Mouse (Mus musculus): ENCODE measurements around the gene Foxd1. TPM values are rescaled to one million over a fixed set of nuclear protein-coding genes. Genes with fewer than 3 reads are reported as not detected.

Gene Foxd1
- polyA plus RNA-seq (2014; fragmentation: Nextera tagmentation; extraction: Ambion mirVana) = 4.4 and 4.8 TPM in 2 replicates

- under 1% methylated on average over 57 of the region's 76 CpGs for WGBS
- ATAC-seq (replicated peaks; ENCODE audit: low FRiP score) (peak; percentile 86), DNase-seq (ENCODE audit: low spot score) (peak; percentile 83)
- H3K4me3 ChIP-seq (ENCODE audit: low read depth, low read length) = peak within 1 kb of the TSS; percentile 48
- peaks cover 16% of the 10 kb centered on the region for H3K4me1 ChIP-seq (replicated peaks; ENCODE audit: control insufficient read depth, insufficient read depth, low read length)
- peak within 1 kb of the TSS; percentile 65 for H3K9ac ChIP-seq (ENCODE audit: low read length)
- no peaks in the 10 kb centered on the region for H3K9me3 ChIP-seq (ENCODE audit: control insufficient read depth, low read length)
- peak within 1 kb of the TSS; percentile 72 for H3K27ac ChIP-seq (ENCODE audit: low read depth, low read length)
- H3K27me3 ChIP-seq (ENCODE audit: control insufficient read depth, insufficient read depth, low read length) = peaks cover 80% of the 10 kb centered on the region
- peak within 1 kb of the TSS; percentile 59 for H3K4me2 ChIP-seq (ENCODE audit: low read depth, low read length, severe bottlenecking)
- no peaks in the 10 kb centered on the region for H3K36me3 ChIP-seq (ENCODE audit: control insufficient read depth, insufficient read depth, low read length)
Observed at GRCm38 (mm10) chr13:98354090-98354801, at the start of gene Foxd1. Foxd1 (plus strand) TSS chr13:98354242.

GRCm38 (mm10) chr13:98305257-98305656 is 48.8 kb upstream of the Foxd1 start:
- ATAC-seq (replicated peaks; ENCODE audit: low FRiP score) = no peak

DNA sequence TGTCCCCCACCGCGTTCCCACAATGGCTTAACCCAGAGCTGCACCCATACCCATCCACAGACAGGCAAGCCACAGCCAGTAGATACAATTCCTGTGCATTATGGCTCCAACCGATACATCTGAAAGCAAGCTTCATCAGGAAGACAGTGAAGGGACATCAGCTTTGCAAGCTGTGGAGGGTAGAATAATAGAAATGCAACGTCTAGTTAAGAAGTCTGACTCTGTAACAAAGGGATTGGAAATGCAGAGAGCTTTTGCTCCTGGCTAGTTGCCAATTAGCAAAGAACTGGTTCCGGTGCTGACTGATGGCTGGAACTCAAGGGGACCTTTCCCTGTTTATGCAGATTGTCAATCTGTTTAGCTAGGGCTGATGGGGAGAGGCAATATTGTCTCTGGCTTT is 47.6 kb upstream of the Foxd1 start:
- no peak for DNase-seq (ENCODE audit: low spot score)
- Histone ChIP-seq H3K4me2 (ENCODE audit: low read depth, low read length, severe bottlenecking) (no peak overlapping the region), H3K4me1 (replicated peaks; ENCODE audit: control insufficient read depth, insufficient read depth, low read length) (no peaks in the 10 kb centered on the region), H3K27me3 (ENCODE audit: control insufficient read depth, insufficient read depth, low read length) (no peaks in the 10 kb centered on the region), H3K27ac (ENCODE audit: low read depth, low read length) (no peak overlapping the region), H3K9ac (ENCODE audit: low read length) (no peak overlapping the region), H3K9me3 (ENCODE audit: control insufficient read depth, low read length) (no peaks in the 10 kb centered on the region), H3K36me3 (ENCODE audit: control insufficient read depth, insufficient read depth, low read length) (peaks cover 5% of the 10 kb centered on the region), H3K4me3 (ENCODE audit: low read depth, low read length) (no peak overlapping the region)
- WGBS = 43% methylated on average over 5 of the region's 5 CpGs
- ATAC-seq (replicated peaks; ENCODE audit: low FRiP score) = no peak

More at GRCm38 (mm10) chr13:98305257-98305656, 48.8 kb upstream of the Foxd1 start:
- no peak for DNase-seq (ENCODE audit: low spot score)
- peaks cover 2% of the 10 kb centered on the region; the same call in 1 of the 2 replicates for H3K36me3 ChIP-seq (ENCODE audit: control insufficient read depth, insufficient read depth, low read length)
- no peaks in the 10 kb centered on the region for H3K27me3 ChIP-seq (ENCODE audit: control insufficient read depth, insufficient read depth, low read length)
- H3K9ac ChIP-seq (ENCODE audit: low read length) = no peak overlapping the region
- 87% methylated on average over 9 of the region's 9 CpGs for WGBS
- H3K9me3 ChIP-seq (ENCODE audit: control insufficient read depth, low read length) = no peaks in the 10 kb centered on the region
- H3K4me1 ChIP-seq (replicated peaks; ENCODE audit: control insufficient read depth, insufficient read depth, low read length) = no peaks in the 10 kb centered on the region
- H3K27ac ChIP-seq (ENCODE audit: low read depth, low read length) = no peak overlapping the region
- H3K4me2 ChIP-seq (ENCODE audit: low read depth, low read length, severe bottlenecking) = no peak overlapping the region
- no peak overlapping the region for H3K4me3 ChIP-seq (ENCODE audit: low read depth, low read length)

- WGBS = 63% methylated on average over 14 of the region's 14 CpGs
- Histone ChIP-seq H3K4me3 (ENCODE audit: low read depth, low read length) (no peak overlapping the region), H3K4me2 (ENCODE audit: low read depth, low read length, severe bottlenecking) (no peak overlapping the region), H3K27me3 (ENCODE audit: control insufficient read depth, insufficient read depth, low read length) (no peaks in the 10 kb centered on the region), H3K9ac (ENCODE audit: low read length) (no peak overlapping the region), H3K9me3 (ENCODE audit: control insufficient read depth, low read length) (no peaks in the 10 kb centered on the region), H3K4me1 (replicated peaks; ENCODE audit: control insufficient read depth, insufficient read depth, low read length) (no peaks in the 10 kb centered on the region), H3K27ac (ENCODE audit: low read depth, low read length) (no peak overlapping the region), H3K36me3 (ENCODE audit: control insufficient read depth, insufficient read depth, low read length) (peaks cover 6% of the 10 kb centered on the region)
- DNase-seq (ENCODE audit: low spot score) = no peak
- ATAC-seq (replicated peaks; ENCODE audit: low FRiP score) = no peak
Observed at GRCm38 (mm10) chr13:98306852-98307475, 47.1 kb upstream of the Foxd1 start.

- 87% methylated on average over 5 of the region's 5 CpGs for WGBS
- Histone ChIP-seq H3K27me3 (ENCODE audit: control insufficient read depth, insufficient read depth, low read length) (no peaks in the 10 kb centered on the region), H3K27ac (ENCODE audit: low read depth, low read length) (no peak overlapping the region), H3K9ac (ENCODE audit: low read length) (no peak overlapping the region), H3K4me1 (replicated peaks; ENCODE audit: control insufficient read depth, insufficient read depth, low read length) (no peaks in the 10 kb centered on the region), H3K9me3 (ENCODE audit: control insufficient read depth, low read length) (no peaks in the 10 kb centered on the region), H3K4me3 (ENCODE audit: low read depth, low read length) (no peak overlapping the region), H3K36me3 (ENCODE audit: control insufficient read depth, insufficient read depth, low read length) (peaks cover 10% of the 10 kb centered on the region), H3K4me2 (ENCODE audit: low read depth, low read length, severe bottlenecking) (no peak overlapping the region)
- ATAC-seq (replicated peaks; ENCODE audit: low FRiP score) = no peak
- DNase-seq (ENCODE audit: low spot score) = no peak
Observed at GRCm38 (mm10) chr13:98308004-98308403, 46.0 kb upstream of the Foxd1 start.

DNA sequence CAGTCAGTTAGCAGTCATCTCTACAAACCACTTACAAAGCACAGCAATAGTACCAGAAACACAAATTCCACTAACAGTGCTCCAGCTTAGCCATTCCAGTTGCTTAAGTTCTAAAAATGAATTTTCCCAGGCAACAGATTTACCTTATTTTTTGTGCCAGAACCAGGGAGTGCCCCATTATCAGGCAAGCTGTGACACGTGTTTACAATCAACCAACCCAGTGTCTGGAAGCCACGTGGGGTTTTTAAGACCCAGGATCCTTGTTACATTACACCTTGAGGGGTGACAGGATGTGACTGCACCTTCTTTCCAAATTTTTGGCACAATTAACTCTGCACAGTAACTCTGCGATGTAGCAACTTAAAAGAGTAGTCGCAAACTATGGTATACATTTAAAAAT is 45.3 kb upstream of the Foxd1 start:
- no peaks in the 10 kb centered on the region for H3K4me1 ChIP-seq (replicated peaks; ENCODE audit: control insufficient read depth, insufficient read depth, low read length)
- no peak for ATAC-seq (replicated peaks; ENCODE audit: low FRiP score)
- H3K9me3 ChIP-seq (ENCODE audit: control insufficient read depth, low read length) = no peaks in the 10 kb centered on the region
- H3K9ac ChIP-seq (ENCODE audit: low read length) = no peak overlapping the region
- peaks cover 14% of the 10 kb centered on the region for H3K36me3 ChIP-seq (ENCODE audit: control insufficient read depth, insufficient read depth, low read length)
- DNase-seq (ENCODE audit: low spot score) = no peak
- WGBS = 82% methylated on average over 4 of the region's 4 CpGs
- H3K27me3 ChIP-seq (ENCODE audit: control insufficient read depth, insufficient read depth, low read length) = no peaks in the 10 kb centered on the region
- H3K4me2 ChIP-seq (ENCODE audit: low read depth, low read length, severe bottlenecking) = no peak overlapping the region
- no peak overlapping the region for H3K27ac ChIP-seq (ENCODE audit: low read depth, low read length)
- no peak overlapping the region for H3K4me3 ChIP-seq (ENCODE audit: low read depth, low read length)

DNA sequence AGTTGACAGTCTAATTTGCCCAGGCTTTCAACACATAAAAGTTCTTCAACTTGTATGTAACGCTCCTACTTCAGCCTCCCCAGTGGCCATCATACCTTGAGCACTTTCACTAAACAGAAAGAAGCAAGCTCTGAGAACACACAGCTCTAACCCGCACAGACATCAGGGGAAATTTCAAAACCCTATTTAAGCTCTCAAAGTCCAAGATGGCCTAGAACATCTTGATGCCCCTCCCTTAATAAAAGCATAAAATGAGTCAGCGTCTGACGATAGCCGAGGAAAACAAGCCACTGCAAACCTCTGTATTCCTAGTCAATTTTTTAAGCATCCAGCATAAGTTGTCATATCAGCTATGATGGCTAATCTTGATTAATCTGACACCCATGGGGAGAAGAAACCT is 42.4 kb upstream of the Foxd1 start:
- 95% methylated on average over 5 of the region's 5 CpGs for WGBS
- H3K36me3 ChIP-seq (ENCODE audit: control insufficient read depth, insufficient read depth, low read length) = peaks cover 14% of the 10 kb centered on the region
- H3K27ac ChIP-seq (ENCODE audit: low read depth, low read length) = no peak overlapping the region
- DNase-seq (ENCODE audit: low spot score) (no peak), ATAC-seq (replicated peaks; ENCODE audit: low FRiP score) (no peak)
- no peak overlapping the region for H3K4me3 ChIP-seq (ENCODE audit: low read depth, low read length)
- no peaks in the 10 kb centered on the region for H3K27me3 ChIP-seq (ENCODE audit: control insufficient read depth, insufficient read depth, low read length)
- H3K4me2 ChIP-seq (ENCODE audit: low read depth, low read length, severe bottlenecking) = no peak overlapping the region
- H3K9ac ChIP-seq (ENCODE audit: low read length) = no peak overlapping the region
- peaks cover 7% of the 10 kb centered on the region; the same call in 1 of the 2 replicates for H3K4me1 ChIP-seq (replicated peaks; ENCODE audit: control insufficient read depth, insufficient read depth, low read length)
- no peaks in the 10 kb centered on the region for H3K9me3 ChIP-seq (ENCODE audit: control insufficient read depth, low read length)

GRCm38 (mm10) chr13:98313631-98314030 is 40.4 kb upstream of the Foxd1 start:
- Histone ChIP-seq H3K27me3 (ENCODE audit: control insufficient read depth, insufficient read depth, low read length) (no peaks in the 10 kb centered on the region), H3K27ac (ENCODE audit: low read depth, low read length) (no peak overlapping the region), H3K4me2 (ENCODE audit: low read depth, low read length, severe bottlenecking) (no peak overlapping the region), H3K9me3 (ENCODE audit: control insufficient read depth, low read length) (no peaks in the 10 kb centered on the region), H3K36me3 (ENCODE audit: control insufficient read depth, insufficient read depth, low read length) (peaks cover 14% of the 10 kb centered on the region), H3K9ac (ENCODE audit: low read length) (no peak overlapping the region), H3K4me1 (replicated peaks; ENCODE audit: control insufficient read depth, insufficient read depth, low read length) (peaks cover 10% of the 10 kb centered on the region; the same call in 1 of the 2 replicates), H3K4me3 (ENCODE audit: low read depth, low read length) (no peak overlapping the region)
- no peak for DNase-seq (ENCODE audit: low spot score)
- ATAC-seq (replicated peaks; ENCODE audit: low FRiP score) = no peak
- WGBS = 87% methylated on average over 7 of the region's 7 CpGs

Measured in forebrain, embryonic 11.5 days (tissue).